Comparison of ENCODE assay signal across 19 mouse cellular contexts in the genomic region with DNA sequence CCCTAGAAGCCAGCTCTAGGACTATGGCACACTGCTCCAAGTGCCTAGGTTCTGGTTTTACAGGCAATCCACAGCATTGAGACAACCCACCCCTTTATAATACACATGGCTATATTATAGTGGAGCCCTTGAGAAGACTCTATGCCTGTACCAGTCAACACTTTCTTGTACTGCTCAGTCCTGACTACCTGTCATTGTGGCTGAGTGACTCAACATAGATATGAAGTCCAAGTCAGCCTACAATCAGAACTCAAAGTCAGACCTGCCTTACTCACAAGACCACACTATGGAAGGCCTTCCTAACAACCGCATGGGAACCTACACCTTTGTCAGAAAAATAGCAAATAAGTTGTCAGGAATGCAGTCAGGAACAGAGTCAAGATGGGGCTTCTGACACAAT. TPM values are rescaled to one million over a fixed set of nuclear protein-coding genes. Genes with fewer than 3 reads are reported as not detected.
"Had no signal": no experiment of that assay in that cellular context is flagged by ENCODE, and none has a peak within 500 bp of the region (broad histone marks: within the 10 kb centered on the region; RNA-seq: fewer than 3 reads in every experiment).

No protein-coding gene starts in this region.

- DNase-seq: kidney, adult 18-20 months; kidney, postnatal 10 days; kidney, postnatal 4 days; lung, adult 18-20 months; right cerebral cortex, adult 18-20 months; right cerebral cortex, postnatal 25 days; thymus, adult 18-20 months; thymus, postnatal 14 days had no signal

- ATAC-seq: midbrain, embryonic 13.5 days had no signal

- H3K4me2 ChIP-seq: midbrain, embryonic 13.5 days; neural tube, embryonic 15.5 days had no signal

- H3K9ac ChIP-seq: midbrain, embryonic 13.5 days; neural tube, embryonic 15.5 days had no signal

- H3K27ac ChIP-seq: limb, embryonic 10.5 days; midbrain, embryonic 13.5 days; neural tube, embryonic 15.5 days had no signal

- H3K4me3 ChIP-seq: limb, embryonic 10.5 days; midbrain, embryonic 13.5 days; myocyte; neural tube, embryonic 15.5 days had no signal

- H3K9me3 ChIP-seq: limb, embryonic 10.5 days; midbrain, embryonic 13.5 days; neural tube, embryonic 15.5 days had no signal

- H3K27me3 ChIP-seq: midbrain, embryonic 13.5 days; neural tube, embryonic 15.5 days had no signal

RNA-seq across cellular contexts. Expression of gene Lhfpl5, which starts 43.3 kb away (rescaled TPM):
- total RNA-seq: megakaryocyte-erythroid progenitor cell, adult 5-6 weeks had no signal

RNA-seq across cellular contexts. Expression of gene Clps, which starts 58.2 kb away (rescaled TPM):
- total RNA-seq: layer of hippocampus, adult 8-10 months; layer of hippocampus, postnatal 14 days; left cerebral cortex, adult 18-20 months; left cerebral cortex, postnatal 10 days; megakaryocyte-erythroid progenitor cell, adult 5-6 weeks had no signal
- polyA plus RNA-seq: kidney, embryonic 14.5 days; limb, embryonic 10.5 days; myocyte; neural tube, embryonic 11.5 days; neural tube, embryonic 15.5 days had no signal
